Mouse (Mus musculus): ENCODE measurements around the gene Nacc2.

Nacc2 gene

GRCm38 (mm10) chr2:26099260-26099659 is 23.8 kb downstream of the Nacc2 start:
- no peak for DNase-seq (ENCODE audit: low spot score in 2 of 2)

- DNase-seq (ENCODE audit: low spot score in 2 of 2), result no peak
Observed at GRCm38 (mm10) chr2:26093897-26094296, 29.1 kb downstream of the Nacc2 start.

- no peak for DNase-seq (ENCODE audit: low spot score in 2 of 2)
Observed at GRCm38 (mm10) chr2:26091771-26092393, 31.1 kb downstream of the Nacc2 start.

GRCm38 (mm10) chr2:26090876-26091770 is 31.9 kb downstream of the Nacc2 start:
- peak; percentile 35 to 48 for DNase-seq (ENCODE audit: low spot score in 2 of 2)

- DNase-seq (ENCODE audit: low spot score in 2 of 2), result no peak
Observed at GRCm38 (mm10) chr2:26089005-26089404, 34.0 kb downstream of the Nacc2 start.

- DNase-seq (ENCODE audit: low spot score in 2 of 2), result peak; percentile 54 to 78
Observed at GRCm38 (mm10) chr2:26086926-26087600, 36.0 kb downstream of the Nacc2 start.

- DNase-seq (ENCODE audit: low spot score in 2 of 2), result peak in 1 of 2 experiments; percentile 38
Observed at GRCm38 (mm10) chr2:26086505-26086904, 36.5 kb downstream of the Nacc2 start.

GRCm38 (mm10) chr2:26082883-26083282 is 40.1 kb downstream of the Nacc2 start:
- DNase-seq (ENCODE audit: low spot score in 2 of 2), result no peak

GRCm38 (mm10) chr2:26080830-26081229 is 42.2 kb downstream of the Nacc2 start:
- no peak for DNase-seq (ENCODE audit: low spot score in 2 of 2)

- DNase-seq (ENCODE audit: low spot score in 2 of 2), result no peak
Observed at GRCm38 (mm10) chr2:26079409-26079808, 43.6 kb downstream of the Nacc2 start.

GRCm38 (mm10) chr2:26077068-26077467 is 46.0 kb downstream of the Nacc2 start:
- no peak for DNase-seq (ENCODE audit: low spot score in 2 of 2)

GRCm38 (mm10) chr2:26076121-26076520 is 46.9 kb downstream of the Nacc2 start:
- DNase-seq (ENCODE audit: low spot score in 2 of 2), result no peak

- no peak for DNase-seq (ENCODE audit: low spot score in 2 of 2)
Observed at GRCm38 (mm10) chr2:26074551-26074950, 48.5 kb downstream of the Nacc2 start.

- no peak for DNase-seq (ENCODE audit: low spot score in 2 of 2)
Observed at GRCm38 (mm10) chr2:26068592-26068991, 54.4 kb downstream of the Nacc2 start.

- no peak for DNase-seq (ENCODE audit: low spot score in 2 of 2)
Observed at GRCm38 (mm10) chr2:26068175-26068574, 54.8 kb downstream of the Nacc2 start.

GRCm38 (mm10) chr2:26066527-26066926 is 56.5 kb downstream of the Nacc2 start:
- no peak for DNase-seq (ENCODE audit: low spot score in 2 of 2)

GRCm38 (mm10) chr2:26062742-26063427 is 60.1 kb downstream of the Nacc2 start:
- no peak for DNase-seq (ENCODE audit: low spot score in 2 of 2)

- no peak for DNase-seq (ENCODE audit: low spot score in 2 of 2)
Observed at GRCm38 (mm10) chr2:26062241-26062640, 60.8 kb downstream of the Nacc2 start.

- peak; percentile 49 to 80 for DNase-seq (ENCODE audit: low spot score in 2 of 2)
Observed at GRCm38 (mm10) chr2:26061018-26061666, 61.9 kb downstream of the Nacc2 start.

GRCm38 (mm10) chr2:26057053-26057452 is 66.0 kb downstream of the Nacc2 start:
- DNase-seq (ENCODE audit: low spot score in 2 of 2), result no peak

- no peak for DNase-seq (ENCODE audit: low spot score in 2 of 2)
Observed at GRCm38 (mm10) chr2:26056226-26056625, 66.8 kb downstream of the Nacc2 start.
